Mouse (Mus musculus): Measurements from ENCODE around the gene Celf5. TPM values are rescaled to one million over a fixed set of nuclear protein-coding genes. Genes with fewer than 3 reads are reported as not detected.
A peak's percentile ranks its signal among the peaks of the same experiment; 100 is the strongest.

Gene Celf5
- total RNA-seq, 4 experiments from 2014 or later, result 0.17 to 2.5 (median 1.7) TPM

DNA sequence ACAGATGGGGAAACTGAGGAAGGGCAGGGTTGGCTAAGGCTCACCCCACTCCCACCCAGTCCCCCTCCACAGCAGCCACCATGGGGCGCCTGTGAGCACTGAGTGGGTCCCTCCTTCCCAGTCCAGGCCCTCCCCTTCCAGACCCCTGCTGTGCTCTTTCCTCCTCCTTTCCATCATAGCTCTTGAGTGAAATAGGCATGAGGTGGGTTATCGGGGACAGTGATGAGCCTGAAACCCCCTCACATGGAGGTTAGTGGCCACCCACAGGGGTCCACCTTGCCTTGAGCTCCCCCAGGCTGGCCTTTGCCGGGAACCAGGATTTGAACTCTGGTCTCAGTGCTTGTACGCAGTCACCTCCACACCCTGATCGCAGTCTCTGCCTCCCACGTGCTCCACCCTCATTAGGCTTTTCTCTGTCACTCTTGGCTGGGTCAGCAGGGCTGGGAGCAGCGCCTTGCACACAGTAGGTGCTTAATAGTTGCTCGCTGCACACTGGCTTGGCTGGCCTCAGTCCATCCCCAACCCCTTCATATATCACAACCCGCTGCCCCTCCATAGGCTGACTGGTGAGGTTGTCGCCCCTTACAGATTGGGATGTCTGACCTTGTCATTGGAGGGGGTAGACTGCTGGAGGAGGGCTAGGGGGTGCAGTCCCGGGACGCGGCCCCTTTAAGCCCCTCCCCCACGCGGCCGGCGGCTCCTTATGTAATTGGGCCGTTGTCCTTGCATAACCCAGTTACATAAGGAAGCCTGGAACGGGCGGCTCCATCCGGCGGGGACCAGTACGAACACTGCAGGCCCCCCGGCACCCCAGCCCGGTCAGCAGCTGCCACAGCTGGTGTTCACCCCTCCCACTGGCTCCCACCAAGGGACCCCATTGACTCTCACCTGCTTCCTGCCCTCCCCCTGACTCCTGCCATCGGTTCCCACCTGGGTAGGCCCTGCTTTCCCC is 68.9 kb downstream of the Celf5 start:
- peak; percentile 88 for DNase-seq

- DNase-seq, result no peak
Measured at GRCm38 (mm10) chr10:81412586-81413309, 69.8 kb downstream of the Celf5 start.

DNA sequence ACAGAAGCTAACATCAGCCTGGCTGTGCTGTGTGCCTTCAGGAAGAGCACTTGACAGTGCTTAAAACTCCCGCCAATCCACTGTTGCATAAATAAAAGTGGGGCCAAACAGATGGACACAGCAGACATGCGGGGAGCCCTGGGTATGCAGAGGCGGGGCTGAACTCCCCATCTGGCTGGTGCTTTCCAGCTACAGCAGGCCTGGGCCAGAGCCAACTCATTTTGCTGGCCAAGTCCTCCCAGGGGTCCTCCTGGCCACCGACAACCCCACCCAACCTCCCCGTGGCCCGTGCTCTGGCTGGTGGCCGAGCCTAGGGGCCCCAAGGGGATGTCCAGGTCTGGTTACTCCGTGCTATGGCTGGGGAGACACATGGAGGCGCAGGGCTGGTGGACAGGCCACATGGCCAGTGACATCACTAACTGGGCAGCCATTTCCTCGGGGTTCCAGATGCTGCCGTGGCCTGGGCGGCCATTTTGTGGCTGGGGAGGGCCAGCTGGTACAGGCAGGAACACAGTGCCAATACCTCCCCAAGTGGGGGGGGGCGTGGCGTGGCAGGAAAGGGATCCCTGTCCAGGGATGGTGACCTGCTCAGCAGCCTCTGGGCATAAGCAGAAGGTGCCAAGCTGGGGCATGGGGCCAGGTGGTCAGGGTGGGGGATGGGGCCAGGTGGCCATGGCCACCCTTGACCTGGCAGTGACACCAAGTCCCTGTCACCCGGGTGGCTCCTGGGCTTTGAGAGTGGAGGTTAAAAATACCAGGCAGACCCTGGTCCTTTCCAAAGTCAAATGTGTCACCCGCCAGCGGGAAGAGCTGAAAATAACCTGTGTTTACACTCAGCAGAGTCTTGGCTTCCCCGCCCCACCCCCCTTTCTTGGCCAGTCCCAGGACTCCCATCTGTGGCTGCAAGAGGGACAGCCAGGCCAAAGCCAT is 70.8 kb downstream of the Celf5 start:
- DNase-seq, result peak; percentile 79

GRCm38 (mm10) chr10:81410981-81411380 is 71.5 kb downstream of the Celf5 start:
- no peak for DNase-seq

GRCm38 (mm10) chr10:81410350-81410749 is 72.2 kb downstream of the Celf5 start:
- no peak for DNase-seq

DNA sequence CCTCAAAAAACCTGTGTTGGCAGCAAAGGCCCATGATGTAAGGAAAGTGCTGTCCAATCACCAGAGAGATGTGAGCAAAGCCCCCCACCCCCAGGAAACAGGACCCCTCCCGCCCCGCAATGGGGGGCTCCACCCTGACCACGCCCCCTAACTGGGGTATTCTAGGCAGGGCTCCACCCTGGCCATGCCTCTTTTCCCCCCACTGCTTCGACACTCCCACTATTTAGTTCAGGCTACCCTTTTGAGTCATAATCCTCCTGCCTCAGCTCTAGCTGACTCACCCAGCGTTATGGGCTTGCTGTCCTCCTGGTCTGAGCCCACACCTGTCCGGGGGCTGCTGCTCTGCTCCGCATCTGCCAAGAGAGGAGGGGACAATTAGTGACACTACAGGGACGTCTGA is 73.2 kb downstream of the Celf5 start:
- no peak for DNase-seq

Small RNAs within 50 kb of the gene (microRNA-seq; reads per million reads assigned to microRNA genes)
- gene Gm25595 (0 reads per million in 2 experiments), gene Mir1191b (0.18 to 0.34 reads per million in 2 experiments)

Other genes with a start within 250 kb of the Celf5 start
- 10 to 100 TPM; 27.6 to 35.6 (median 30.0) TPM for gene Zfr2, start 249.6 kb downstream of the Celf5 start, total RNA-seq (2022)
- gene Matk, start 229.8 kb downstream of the Celf5 start, total RNA-seq (2022), result 1 to 10 TPM in 3 of 4 experiments, under 1 TPM in 1; 0.67 to 2.1 (median 1.5) TPM
- gene Mrpl54, start 215.8 kb downstream of the Celf5 start, total RNA-seq (2022), result 100 to 1,000 TPM; 100 to 139 (median 113) TPM
- gene Apba3, start 215.7 kb downstream of the Celf5 start, total RNA-seq (2022), result 10 to 100 TPM; 61.9 to 72.3 (median 66.4) TPM
- under 1 TPM; 0.22 to 0.81 (median 0.29) TPM for gene Tjp3, start 191.1 kb downstream of the Celf5 start, total RNA-seq (2022)
- gene Pip5k1c, start 189.7 kb downstream of the Celf5 start, total RNA-seq (2022), result 10 to 100 TPM; 42.6 to 61.1 (median 53.3) TPM
- 10 to 100 TPM; 37.7 to 47.5 (median 42.5) TPM for gene Cactin, start 161.6 kb downstream of the Celf5 start, total RNA-seq (2022)
- gene Tbxa2r, start 154.0 kb downstream of the Celf5 start, total RNA-seq (2022), result 10 to 100 TPM; 35.6 to 52.1 (median 42.0) TPM
- 10 to 100 TPM in 2 of 4 experiments, 1 to 10 TPM in 2; 3.7 to 17.7 (median 9.3) TPM for gene Gipc3, start 139.4 kb downstream of the Celf5 start, total RNA-seq (2022)
- gene Hmg20b, start 132.2 kb downstream of the Celf5 start, total RNA-seq (2022), result 100 to 1,000 TPM in 3 of 4 experiments, 10 to 100 TPM in 1; 94.2 to 121 (median 112) TPM
- 10 to 100 TPM; 18.3 to 25.7 (median 22.0) TPM for gene Mfsd12, start 125.2 kb downstream of the Celf5 start, total RNA-seq (2022)
- 1 to 10 TPM; 1.6 to 5.3 (median 2.4) TPM for gene 4930404N11Rik, start 116.9 kb downstream of the Celf5 start, total RNA-seq (2022)
- gene Fzr1, start 104.2 kb downstream of the Celf5 start, total RNA-seq (2022), result 10 to 100 TPM; 47.1 to 52.7 (median 49.9) TPM
- gene Dohh, start 98.3 kb downstream of the Celf5 start, total RNA-seq (2022), result 10 to 100 TPM; 49.8 to 60.2 (median 55.0) TPM
- gene Gm48551, start 98.2 kb downstream of the Celf5 start, total RNA-seq (2022), result 1 to 10 TPM in 2 of 4 experiments, under 1 TPM in 2; 0.65 to 2.9 (median 1.0) TPM
- 1 to 10 TPM; 2.0 to 4.2 (median 2.6) TPM for gene Gm48552, start 93.7 kb downstream of the Celf5 start, total RNA-seq (2022)
- gene Smim24, start 89.7 kb downstream of the Celf5 start, total RNA-seq (2022), result 1 to 10 TPM in 2 of 4 experiments, under 1 TPM in 2; 0.78 to 2.0 (median 0.96) TPM
- 100 to 1,000 TPM; 113 to 191 (median 144) TPM for gene Nfic, start 27.1 kb downstream of the Celf5 start, total RNA-seq (2022)
- gene Ncln, start 13.7 kb upstream of the Celf5 start, total RNA-seq (2022), result 100 to 1,000 TPM; 115 to 136 (median 123) TPM
- 1 to 10 TPM in 2 of 4 experiments, under 1 TPM in 2; 0.56 to 1.7 (median 0.92) TPM for gene S1pr4, start 17.4 kb upstream of the Celf5 start, total RNA-seq (2022)
- 1 to 10 TPM in 3 of 4 experiments, under 1 TPM in 1; 0.70 to 2.2 (median 1.6) TPM for gene Gna15, start 41.5 kb upstream of the Celf5 start, total RNA-seq (2022)
- 100 to 1,000 TPM in 2 of 4 experiments, 10 to 100 TPM in 2; 90.2 to 105 (median 98.1) TPM for gene Gna11, start 62.5 kb upstream of the Celf5 start, total RNA-seq (2022)
- 1,000 to 10,000 TPM in 3 of 4 experiments, 100 to 1,000 TPM in 1; 989 to 1,424 (median 1,166) TPM for gene Aes, start 76.8 kb upstream of the Celf5 start, total RNA-seq (2022)
- 100 to 1,000 TPM in 2 of 4 experiments, 10 to 100 TPM in 2; 50.6 to 211 (median 117) TPM for gene Tle2, start 91.9 kb upstream of the Celf5 start, total RNA-seq (2022)
- 100 to 1,000 TPM in 2 of 4 experiments, 10 to 100 TPM in 2; 32.2 to 138 (median 85.6) TPM for gene Tle6, start 118.4 kb upstream of the Celf5 start, total RNA-seq (2022)
- gene BC025920, start 123.6 kb upstream of the Celf5 start, total RNA-seq (2022), result 1 to 10 TPM; 1.2 to 1.7 (median 1.3) TPM
- gene Sirt6, start 145.1 kb upstream of the Celf5 start, total RNA-seq (2022), result 10 to 100 TPM; 14.7 to 34.5 (median 26.5) TPM
- 10 to 100 TPM; 24.6 to 58.2 (median 46.7) TPM for gene Ankrd24, start 145.8 kb upstream of the Celf5 start, total RNA-seq (2022)
- 1 to 10 TPM; 1.4 to 4.1 (median 3.7) TPM for gene Gm10778, start 166.3 kb upstream of the Celf5 start, total RNA-seq (2022)
- gene Zfp433, start 222.1 kb upstream of the Celf5 start, total RNA-seq (2022), result 1 to 10 TPM; 4.4 to 9.3 (median 5.5) TPM

Data from adrenal gland, adult 8-10 months (tissue).